Mouse (Mus musculus) stomach, postnatal 0 days (tissue): Measurements from ENCODE around the gene Stpg3. TPM values are rescaled to one million over a fixed set of nuclear protein-coding genes. Genes with fewer than 3 reads are reported as not detected.

Experiments used
- ATAC-seq: fragments of 200-750 bp; cut with Nextera tagmentation; 2 replicates; pipeline ENCODE4 v1.8.0; 2017; ENCODE audit not compliant: low FRiP score, low TSS enrichment
- DNase-seq: peaks from one replicate; pipeline ENCODE4 v3.0.0-alpha.2; 2016; ENCODE audit warnings: low spot score
- H3K27ac ChIP-seq: fragments of 300-500 bp; sonication (generic); replicated peaks from 2 replicates; pipeline ENCODE4 v1.5.1; 2014; ENCODE audit warnings: mild to moderate bottlenecking, control low read depth
- H3K27me3 ChIP-seq: fragments of 300-500 bp; sonication (generic); 2 replicates; pipeline ENCODE4 v1.6.1; 2014; ENCODE audit warnings: low read length; ENCODE audit not compliant: control insufficient read depth, insufficient read depth
- H3K36me3 ChIP-seq: fragments of 300-500 bp; sonication (generic); 2 replicates; pipeline ENCODE4 v1.6.1; 2014; ENCODE audit warnings: low read length, mixed read lengths; ENCODE audit not compliant: control insufficient read depth, insufficient read depth
- H3K4me1 ChIP-seq: fragments of 300-500 bp; sonication (generic); replicated peaks from 2 replicates; pipeline ENCODE4 v1.6.1; 2014; ENCODE audit warnings: antibody characterized with exemption; ENCODE audit not compliant: control insufficient read depth, insufficient read depth
- H3K4me2 ChIP-seq: fragments of 300-500 bp; sonication (generic); replicated peaks from 2 replicates; pipeline ENCODE4 v1.6.1; 2014; ENCODE audit warnings: low read depth, mild to moderate bottlenecking, control low read depth, moderate library complexity
- H3K4me3 ChIP-seq: fragments of 300-500 bp; sonication (generic); 2 replicates; pipeline ENCODE4 v1.5.1; 2014; ENCODE audit warnings: low read depth, low read length, control low read depth
- H3K9ac ChIP-seq: fragments of 300-500 bp; sonication (generic); 2 replicates; pipeline ENCODE4 v1.6.1; 2014; ENCODE audit warnings: mild to moderate bottlenecking, low read length, control low read depth, mixed read lengths
- H3K9me3 ChIP-seq: fragments of 300-500 bp; sonication (generic); 2 replicates; pipeline ENCODE4 v1.6.1; 2016; ENCODE audit warnings: low read length; ENCODE audit not compliant: control insufficient read depth
- CTCF ChIP-seq: IDR thresholded peaks from 2 replicates; pipeline ENCODE4 v1.5.1; 2016; ENCODE audit warnings: antibody characterized with exemption, low read depth, mild to moderate bottlenecking, moderate library complexity
- EP300 ChIP-seq: optimal IDR thresholded peaks from 2 replicates; pipeline ENCODE3; 2016; ENCODE audit warnings: antibody characterized with exemption
- WGBS: fragments of 180-500 bp; shearing (Covaris S2); extraction: QIAGEN DNeasy Blood & Tissue Kit; methylation state at CpG from one replicate; pipeline ENCODE4 v1.1.7; 2014; 5-methylcytosine and 5-hydroxymethylcytosine counted together
- polyA plus RNA-seq: library from polyadenylated mRNA; unstranded; fragments of >200 nt; fragmentation: Nextera tagmentation; extraction: Ambion mirVana; gene quantifications from 2 replicates; pipeline ENCODE4 v1.2.1, GENCODE M21; 2015

Gene Stpg3
- polyA plus RNA-seq, 1 experiment from 2014 or later = not detected

DNA sequence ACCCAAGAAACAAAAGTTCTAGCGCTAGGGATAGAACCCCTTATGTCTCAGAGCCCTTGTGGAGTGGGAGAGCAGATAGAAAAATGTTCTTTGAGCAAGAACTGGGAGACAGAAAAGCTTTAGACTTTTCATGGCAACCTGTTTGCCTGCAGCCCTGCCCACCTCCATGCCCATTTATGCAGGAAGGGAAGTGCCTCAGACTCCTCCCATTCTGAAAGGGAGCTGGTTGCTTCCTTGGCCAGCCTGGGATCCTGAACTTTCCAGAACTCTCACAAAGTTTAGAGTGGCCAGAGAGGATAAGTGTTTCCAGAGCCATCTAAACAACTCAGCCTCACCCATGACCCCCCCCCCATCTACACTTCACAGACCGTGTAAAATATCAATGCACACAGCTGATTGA is 17.2 kb downstream of the Stpg3 start:
- no peaks in the 10 kb centered on the region for H3K27me3 ChIP-seq
- TF ChIP-seq CTCF = no peak
- H3K27ac ChIP-seq = peak overlapping the region; percentile 93
- H3K4me3 ChIP-seq = peak overlapping the region; percentile 42
- peaks cover 4% of the 10 kb centered on the region; the same call in 1 of the 2 replicates for H3K4me1 ChIP-seq
- 28% methylated on average over 2 of the region's 2 CpGs for WGBS
- H3K36me3 ChIP-seq = peaks cover 12% of the 10 kb centered on the region; the same call in 1 of the 2 replicates
- H3K9me3 ChIP-seq = no peaks in the 10 kb centered on the region
- ATAC-seq = no peak
- peak; percentile 56 for DNase-seq
- H3K4me2 ChIP-seq = peak overlapping the region; percentile 62
- no peak overlapping the region for H3K9ac ChIP-seq

DNA sequence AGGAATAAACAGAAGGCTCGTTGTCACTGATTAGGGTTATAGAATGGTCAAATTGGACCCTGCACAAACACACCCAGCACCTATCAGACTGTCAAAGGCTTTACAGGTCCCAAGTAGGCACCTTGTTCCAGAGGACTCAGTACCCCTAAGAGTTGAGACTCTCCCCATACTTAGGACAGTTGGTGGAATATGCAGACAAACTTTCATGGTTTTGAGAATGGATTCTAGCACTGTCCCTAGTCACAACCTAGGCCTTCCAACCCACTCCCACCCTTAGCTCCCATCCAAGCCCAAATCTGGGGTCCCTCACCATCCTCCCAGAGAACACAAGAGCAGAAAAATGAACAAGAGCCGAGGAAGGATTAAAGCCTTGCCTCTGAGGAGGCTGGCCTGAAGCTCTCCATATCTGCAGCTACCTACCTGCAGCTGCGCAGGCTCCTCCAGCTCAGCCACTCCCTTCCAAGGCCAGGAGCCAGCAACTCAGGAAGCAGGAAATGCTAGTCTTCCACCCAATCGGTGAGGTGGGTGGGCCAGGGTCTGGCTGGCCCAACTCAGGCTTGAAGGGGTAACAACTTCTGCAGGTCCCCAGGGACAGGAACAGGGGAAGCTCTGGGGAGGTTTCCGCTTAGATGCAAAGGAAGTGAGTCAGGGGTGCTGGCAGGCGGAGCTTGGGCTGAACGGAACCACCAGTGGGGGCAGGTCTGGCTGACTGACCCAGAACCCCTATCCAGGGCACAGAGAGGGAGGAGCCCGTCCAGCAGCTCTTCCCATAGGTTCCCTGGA is 18.1 kb downstream of the Stpg3 start, which contains the start of gene Tor4a:
Gene Tor4a (minus strand): TSS at position 715 of the 783 bp plus-strand sequence.
- 8% methylated on average over 8 of the region's 8 CpGs for WGBS
- Histone ChIP-seq H3K36me3 (peaks cover 12% of the 10 kb centered on the region; the same call in 1 of the 2 replicates), H3K27me3 (no peaks in the 10 kb centered on the region), H3K9me3 (no peaks in the 10 kb centered on the region), H3K27ac (peak within 1 kb of the TSS; percentile 93), H3K9ac (peak within 1 kb of the TSS; percentile 65), H3K4me3 (peak within 1 kb of the TSS; percentile 42), H3K4me1 (peaks cover 4% of the 10 kb centered on the region; the same call in 1 of the 2 replicates), H3K4me2 (peak within 1 kb of the TSS; percentile 62)
- ATAC-seq (peak; percentile 83), DNase-seq (peak; percentile 90)
- TF ChIP-seq CTCF (no peak), EP300 (no peak)

DNA sequence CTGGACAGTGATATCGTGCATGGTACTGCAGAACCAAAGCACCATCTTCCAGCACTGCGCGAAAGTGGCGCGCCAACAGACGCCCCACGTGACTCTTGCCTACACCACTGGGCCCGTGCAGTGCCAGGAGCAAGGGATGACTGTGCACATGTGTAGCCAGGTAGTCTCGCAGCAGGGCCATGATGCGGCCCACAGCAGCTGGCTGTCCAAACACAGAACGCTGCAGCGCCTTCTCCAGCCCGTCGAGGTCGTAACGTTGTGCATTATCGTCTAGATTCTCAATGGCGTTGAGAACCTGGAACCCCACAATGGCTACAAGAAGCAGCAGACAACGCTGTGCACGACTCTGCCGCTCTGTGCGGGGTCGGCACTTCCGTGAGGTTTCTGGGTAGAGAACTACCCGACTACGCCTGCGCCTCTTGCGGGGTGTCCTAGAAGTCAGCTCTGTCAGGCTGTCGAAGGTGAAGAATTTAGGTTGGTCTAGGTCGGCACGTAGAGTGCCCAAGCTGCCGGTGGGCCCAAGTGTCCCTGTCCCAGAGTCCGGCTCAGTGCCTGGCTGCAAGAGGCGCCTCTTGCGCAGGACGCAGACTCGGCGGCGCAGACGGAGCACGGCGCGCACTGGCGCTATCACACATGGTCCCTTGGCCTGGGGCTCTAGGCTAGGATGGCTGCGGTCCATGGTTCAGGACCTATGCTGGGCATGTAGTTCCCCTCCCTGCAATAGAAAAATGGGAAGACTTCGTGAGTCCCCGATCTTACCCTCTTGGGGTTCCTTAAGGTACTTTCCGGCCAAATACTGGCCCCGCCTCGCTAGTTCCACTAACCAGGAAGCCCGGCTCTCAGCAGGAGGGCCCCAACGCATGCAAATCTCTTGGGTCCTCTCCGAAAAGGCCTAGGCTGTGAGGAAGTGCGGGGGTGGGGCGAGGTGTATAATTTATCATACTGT is 19.0 kb downstream of the Stpg3 start:
- no peaks in the 10 kb centered on the region for H3K9me3 ChIP-seq
- H3K4me1 ChIP-seq = peaks cover 4% of the 10 kb centered on the region; the same call in 1 of the 2 replicates
- H3K4me2 ChIP-seq = peak overlapping the region; percentile 62
- H3K27ac ChIP-seq = peak overlapping the region; percentile 93
- DNase-seq (peak; percentile 81), ATAC-seq (peak; percentile 27)
- WGBS = 19% methylated on average over 55 of the region's 55 CpGs
- H3K9ac ChIP-seq = peak overlapping the region; percentile 65
- peaks cover 8% of the 10 kb centered on the region; the same call in 1 of the 2 replicates for H3K36me3 ChIP-seq
- H3K27me3 ChIP-seq = no peaks in the 10 kb centered on the region
- H3K4me3 ChIP-seq = peak overlapping the region; percentile 42
- TF ChIP-seq EP300 (no peak), CTCF (no peak)

GRCm38 (mm10) chr2:25194486-25195171 is 19.8 kb downstream of the Stpg3 start:
- Histone ChIP-seq H3K9me3 (no peaks in the 10 kb centered on the region), H3K27me3 (no peaks in the 10 kb centered on the region), H3K36me3 (0 out of 2 replicates have a peak, but pooled peaks cover under 1% of the 10 kb centered on the region), H3K4me1 (peaks cover 4% of the 10 kb centered on the region; the same call in 1 of the 2 replicates), H3K27ac (peak overlapping the region; percentile 93), H3K4me2 (peak overlapping the region; percentile 62), H3K4me3 (peak overlapping the region; percentile 42; the same call in 1 of the 2 replicates), H3K9ac (peak overlapping the region; percentile 65; the same call in 1 of the 2 replicates)
- ATAC-seq (no peak), DNase-seq (no peak)
- 77% methylated on average over 17 of the region's 17 CpGs for WGBS
- TF ChIP-seq EP300 (no peak), CTCF (no peak)

DNA sequence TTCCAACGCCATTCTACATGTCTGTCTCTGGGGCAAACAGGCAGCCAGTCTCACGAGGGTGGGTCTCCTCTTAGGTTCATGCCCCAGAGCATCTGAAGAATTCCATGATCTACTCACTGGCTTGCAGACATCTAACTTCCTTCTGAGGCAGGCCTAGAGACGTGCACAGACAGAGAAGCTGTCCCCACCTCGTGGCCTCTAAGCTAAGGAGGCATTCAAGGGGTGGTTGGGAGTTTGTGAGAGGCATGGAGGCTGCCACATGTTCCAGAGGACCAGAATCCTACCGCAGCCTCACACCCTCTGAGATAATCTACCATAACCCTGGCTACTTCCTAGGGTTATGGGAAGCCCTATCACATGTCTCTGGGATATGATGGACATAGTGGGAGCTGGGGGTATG is 20.4 kb downstream of the Stpg3 start:
- DNase-seq = no peak
- no peaks in the 10 kb centered on the region for H3K27me3 ChIP-seq

More for the DNA sequence above, 20.4 kb downstream of the Stpg3 start:
- Histone ChIP-seq H3K9me3 (no peaks in the 10 kb centered on the region), H3K4me2 (0 out of 2 replicates have a peak overlapping the region, but pooled peaks have one; percentile 11), H3K36me3 (no peaks in the 10 kb centered on the region), H3K4me3 (no peak overlapping the region), H3K4me1 (peaks cover 4% of the 10 kb centered on the region; the same call in 1 of the 2 replicates), H3K27ac (peak overlapping the region; percentile 82), H3K9ac (peak overlapping the region; percentile 27; the same call in 1 of the 2 replicates)
- no peak for ATAC-seq
- no peak for TF ChIP-seq EP300
- TF ChIP-seq CTCF = no peak
- 58% methylated on average over 5 of the region's 5 CpGs for WGBS
